Mouse (Mus musculus) E14TG2a.4 (cell line): Measurements from ENCODE around the gene Tuba1c.

Experiments used
- CTCF ChIP-seq: conservative IDR thresholded peaks from 2 replicates; pipeline ENCODE4 v1.5.1; 2014; ENCODE audit warnings: low read length
- NANOG ChIP-seq: IDR thresholded peaks from 2 replicates; pipeline ENCODE4 v1.6.1; 2014; ENCODE audit warnings: borderline replicate concordance, low read length, mixed read lengths
- POU5F1 ChIP-seq: IDR thresholded peaks from 2 replicates; pipeline ENCODE4 v1.6.1; 2014; ENCODE audit warnings: low read length, borderline replicate concordance

DNA sequence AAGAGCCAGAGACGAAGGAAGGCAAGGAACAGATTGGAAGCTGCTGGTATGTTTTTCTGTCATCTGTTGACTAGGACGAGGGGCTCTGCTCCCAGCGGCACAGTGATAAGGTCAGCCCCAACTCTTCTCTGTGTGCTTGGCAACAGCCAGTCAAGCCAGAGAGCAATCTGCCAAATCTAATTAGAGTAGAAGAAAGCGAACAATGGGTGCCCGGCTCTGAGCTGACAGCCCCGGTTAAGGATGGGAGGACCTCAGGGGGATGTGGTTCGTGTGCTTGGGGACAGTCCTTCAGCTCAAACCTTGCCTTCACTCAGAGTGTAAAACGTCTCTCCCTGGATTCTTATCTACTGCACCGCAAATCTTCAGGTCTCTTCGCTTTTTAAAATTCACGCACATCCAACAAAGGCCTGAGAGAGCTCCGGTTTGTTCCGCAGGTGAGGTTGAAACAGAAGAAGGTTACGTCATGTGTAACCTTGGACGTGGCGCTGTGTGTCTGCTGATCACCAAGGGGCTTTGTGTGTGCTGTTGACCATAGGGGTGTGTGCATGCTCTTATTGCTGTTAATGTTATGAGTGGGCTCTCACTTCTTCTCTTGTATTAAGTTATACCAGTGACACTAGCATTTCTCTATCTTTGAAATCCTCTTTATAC lies 46.1 kb upstream of the Tuba1c start:
- no peak for TF ChIP-seq CTCF
- no peak for TF ChIP-seq NANOG
- TF ChIP-seq POU5F1: no peak
